Mouse (Mus musculus) neural tube, embryonic 14.5 days (tissue): Measurements from ENCODE around the gene Olfr1158. TPM values are rescaled to one million over a fixed set of nuclear protein-coding genes. Genes with fewer than 3 reads are reported as not detected.

Source experiments
- polyA plus RNA-seq: library from polyadenylated mRNA; unstranded; fragments of >200 nt; fragmentation: Nextera tagmentation; extraction: Ambion mirVana; gene quantifications from 2 replicates; pipeline ENCODE4 v1.2.1, GENCODE M21; 2014

The Olfr1158 gene
- polyA plus RNA-seq, 1 experiment from 2014 or later: not detected

Other genes starting within 250 kb of the Olfr1158 start
- gene Olfr1140, start 246.4 kb upstream of the Olfr1158 start, polyA plus RNA-seq: not detected in 2 replicates
- not detected in 2 replicates for gene Olfr1141, start 236.1 kb upstream of the Olfr1158 start, polyA plus RNA-seq
- not detected in 2 replicates for gene Olfr152, start 210.6 kb upstream of the Olfr1158 start, polyA plus RNA-seq
- gene Olfr1143, start 189.5 kb upstream of the Olfr1158 start, polyA plus RNA-seq: not detected in 2 replicates
- gene Olfr1145, start 180.3 kb upstream of the Olfr1158 start, polyA plus RNA-seq: not detected in 2 replicates
- gene Olfr1148, start 159.6 kb upstream of the Olfr1158 start, polyA plus RNA-seq: not detected in 2 replicates
- not detected in 2 replicates for gene Olfr1150-ps1, start 146.1 kb upstream of the Olfr1158 start, polyA plus RNA-seq
- not detected in 2 replicates for gene Olfr1151, start 134.3 kb upstream of the Olfr1158 start, polyA plus RNA-seq
- 0.04 TPM in 1 of 2 replicates, not detected in the other for gene Olfr1152, start 123.6 kb upstream of the Olfr1158 start, polyA plus RNA-seq
- gene Olfr1153, start 95.2 kb upstream of the Olfr1158 start, polyA plus RNA-seq: not detected in 2 replicates
- not detected in 2 replicates for gene Olfr1154, start 84.9 kb upstream of the Olfr1158 start, polyA plus RNA-seq
- not detected in 2 replicates for gene Olfr1155, start 45.0 kb upstream of the Olfr1158 start, polyA plus RNA-seq
- not detected in 2 replicates for gene Olfr1156, start 37.0 kb upstream of the Olfr1158 start, polyA plus RNA-seq
- not detected in 2 replicates for gene Olfr1157, start 21.8 kb upstream of the Olfr1158 start, polyA plus RNA-seq
- gene Olfr74, start 15.4 kb upstream of the Olfr1158 start, polyA plus RNA-seq: not detected in 2 replicates
- gene Olfr1160, start 18.2 kb downstream of the Olfr1158 start, polyA plus RNA-seq: not detected in 2 replicates
- not detected in 2 replicates for gene Olfr1161, start 32.7 kb downstream of the Olfr1158 start, polyA plus RNA-seq
- gene Olfr73, start 47.6 kb downstream of the Olfr1158 start, polyA plus RNA-seq: not detected in 2 replicates
- gene Olfr1162, start 61.0 kb downstream of the Olfr1158 start, polyA plus RNA-seq: not detected in 2 replicates
- not detected in 2 replicates for gene Olfr1163, start 81.7 kb downstream of the Olfr1158 start, polyA plus RNA-seq
- not detected in 2 replicates for gene Olfr1164, start 103.9 kb downstream of the Olfr1158 start, polyA plus RNA-seq
- gene Olfr1166, start 138.2 kb downstream of the Olfr1158 start, polyA plus RNA-seq: not detected in 2 replicates
- not detected in 2 replicates for gene Olfr1167, start 165.1 kb downstream of the Olfr1158 start, polyA plus RNA-seq
- not detected in 2 replicates for gene Olfr1168, start 191.8 kb downstream of the Olfr1158 start, polyA plus RNA-seq
- not detected in 2 replicates for gene Olfr1170, start 238.2 kb downstream of the Olfr1158 start, polyA plus RNA-seq